Mouse (Mus musculus): ENCODE data around the gene Hps3. TPM values are rescaled to one million over a fixed set of nuclear protein-coding genes. Genes with fewer than 3 reads are reported as not detected.
"Not testable (repeated sequence)": the region's sequence is repeated elsewhere in the genome, so short reads cannot be mapped to it uniquely, and the experiment has no call there.

Hps3 gene
- total RNA-seq, 2 experiments from 2014 or later: 17.9 to 18.2 TPM

GRCm38 (mm10) chr3:19949401-19949800 lies 85.7 kb downstream of the Hps3 start:
- DNase-seq (ENCODE audit: low spot score in 2 of 2): not testable (repeated sequence)

GRCm38 (mm10) chr3:19948552-19948951 lies 86.6 kb downstream of the Hps3 start:
- DNase-seq (ENCODE audit: low spot score in 2 of 2): no peak

Other genes starting within 250 kb of the Hps3 start
- 1 to 10 TPM; 7.3 to 9.6 TPM for gene Cp, start 78.3 kb downstream of the Hps3 start, total RNA-seq (2021)
- 10 to 100 TPM; 22.3 to 24.9 TPM for gene Hltf, start 22.5 kb upstream of the Hps3 start, total RNA-seq (2021)
- 10 to 100 TPM; 43.2 to 46.7 TPM for gene Gyg, start 120.0 kb upstream of the Hps3 start, total RNA-seq (2021)
- gene Cpa3, start 206.9 kb upstream of the Hps3 start, total RNA-seq (2021): not detected
- under 1 TPM in 1 of 2 experiments, not detected in 1; 0.13 TPM for gene Cpb1, start 240.4 kb upstream of the Hps3 start, total RNA-seq (2021)